Mouse (Mus musculus) E14TG2a.4 (cell line): ENCODE measurements around the gene Mc1r.

Experiments
- CTCF ChIP-seq: conservative IDR thresholded peaks from 2 replicates; pipeline ENCODE4 v1.5.1; 2014; ENCODE audit warnings: low read length
- POU5F1 ChIP-seq: IDR thresholded peaks from 2 replicates; pipeline ENCODE4 v1.6.1; 2014; ENCODE audit warnings: low read length, borderline replicate concordance

DNA sequence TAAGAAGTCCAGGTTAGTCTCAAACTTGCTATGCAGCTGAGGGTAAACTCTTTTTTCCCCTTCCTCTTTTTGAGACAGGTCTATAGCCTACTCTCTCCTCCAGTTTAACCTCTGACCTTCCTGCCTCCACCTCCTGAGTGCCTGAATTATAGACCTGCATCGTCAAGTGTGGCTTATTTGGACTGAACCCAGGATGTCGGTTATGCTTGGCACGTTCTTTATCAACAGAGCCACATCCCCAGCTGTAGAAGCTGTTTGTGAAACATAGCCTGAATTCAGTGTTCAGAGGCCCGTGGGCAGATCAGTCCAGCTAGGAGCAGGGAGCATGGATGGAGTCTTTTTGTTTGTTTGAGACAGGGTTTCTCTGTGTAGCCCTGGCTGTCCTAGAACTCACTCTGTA is 45.2 kb downstream of the Mc1r start:
- no peak for TF ChIP-seq CTCF
- no peak for TF ChIP-seq POU5F1
